Mouse (Mus musculus) G1E (cell line): ENCODE results near the gene Actg1. TPM values are rescaled to one million over a fixed set of nuclear protein-coding genes. Genes with fewer than 3 reads are reported as not detected.
"Not testable (repeated sequence)": the region's sequence is repeated elsewhere in the genome, so short reads cannot be mapped to it uniquely, and the experiment has no call there.

ENCODE experiments used
- ATAC-seq: 2 replicates; pipeline ENCODE4 v1.8.0; 2016; ENCODE audit warnings: mild to moderate bottlenecking; ENCODE audit not compliant: insufficient number of reproducible peaks, poor library complexity, low FRiP score, severe bottlenecking; ENCODE audit errors: extremely low read depth
- DNase-seq: peaks from one replicate; pipeline ENCODE4 v3.0.0; 2012; ENCODE audit warnings: low spot score
- H3K27me3 ChIP-seq: 2 replicates; pipeline ENCODE4 v1.6.1; 2012; ENCODE audit warnings: mild to moderate bottlenecking, low read length, inconsistent platforms; ENCODE audit not compliant: insufficient read depth
- H3K36me3 ChIP-seq: replicated peaks from 2 replicates; pipeline ENCODE3; 2012; ENCODE audit warnings: mild to moderate bottlenecking, inconsistent platforms
- H3K4me1 ChIP-seq: 2 replicates; pipeline ENCODE4 v1.6.1; 2012; ENCODE audit warnings: low read depth, low read length, inconsistent platforms, mixed read lengths; ENCODE audit not compliant: insufficient read depth
- H3K4me3 ChIP-seq: 2 replicates; pipeline ENCODE4 v1.5.1; 2012; ENCODE audit warnings: low read depth, mild to moderate bottlenecking, inconsistent platforms, low read length, moderate library complexity, mixed read lengths
- H3K9me3 ChIP-seq: replicated peaks from 2 replicates; pipeline ENCODE4 v1.6.1; 2012; ENCODE audit warnings: inconsistent platforms
- CTCF ChIP-seq: IDR thresholded peaks from 2 replicates; pipeline ENCODE4 v1.5.1; 2012; ENCODE audit warnings: low read depth, low read length, inconsistent platforms, mixed read lengths
- GATA1 ChIP-seq: IDR thresholded peaks from 2 replicates; pipeline ENCODE4 v1.6.1; 2012; ENCODE audit warnings: borderline replicate concordance, low read length, inconsistent platforms, mixed read lengths
- GATA2 ChIP-seq: IDR thresholded peaks from 2 replicates; pipeline ENCODE4 v1.6.1; 2012; ENCODE audit warnings: low read depth, low read length, inconsistent platforms, borderline replicate concordance
- POLR2AphosphoS5 ChIP-seq: IDR thresholded peaks from 2 replicates; pipeline ENCODE4 v1.6.1; 2012; ENCODE audit warnings: low read depth, low read length, inconsistent platforms; ENCODE audit not compliant: insufficient replicate concordance
- TAL1 ChIP-seq: conservative IDR thresholded peaks from 2 replicates; pipeline ENCODE4 v1.6.1; 2012; ENCODE audit warnings: low read depth, low read length, inconsistent platforms, mixed read lengths
- polyA plus RNA-seq: library from polyadenylated mRNA; stranded (reverse); fragments of >175 nt; gene quantifications from 2 replicates; pipeline ENCODE4 v1.2.3, GENCODE M21; 2012
- total RNA-seq, 2 experiments: library from RNA; stranded (forward) in 1 of 2; stranded (reverse) in 1 of 2; fragments of 200-1000 nt in 1 of 2; fragments of >200 nt in 1 of 2; fragmentation: Nextera tagmentation in 1 of 2; gene quantifications; 2 replicates each; pipeline ENCODE4 v1.2.3; 2014 to 2017

Gene Actg1
- total and polyA plus RNA-seq, 3 experiments: 112 to 179 (median 155) TPM

GRCm38 (mm10) chr11:120351250-120352092, 3.1 kb upstream of the Actg1 start:
- no peak for ATAC-seq
- no peak for TF ChIP-seq GATA2
- no peak for TF ChIP-seq CTCF
- no peak for TF ChIP-seq GATA1
- TF ChIP-seq TAL1: no peak
- no peak for DNase-seq
- H3K4me1 ChIP-seq: peaks cover 78% of the 10 kb centered on the region
- H3K27me3 ChIP-seq: peaks cover 37% of the 10 kb centered on the region
- no peaks in the 10 kb centered on the region for H3K9me3 ChIP-seq
- peaks cover 8% of the 10 kb centered on the region for H3K36me3 ChIP-seq
- no peak overlapping the region for H3K4me3 ChIP-seq

- no peak for TF ChIP-seq GATA1
- no peak for TF ChIP-seq TAL1
- TF ChIP-seq POLR2AphosphoS5: no peak
- no peak for TF ChIP-seq GATA2
- no peak for TF ChIP-seq CTCF
- Histone ChIP-seq H3K9me3 (no peaks in the 10 kb centered on the region), H3K27me3 (peaks cover 37% of the 10 kb centered on the region), H3K4me1 (peaks cover 79% of the 10 kb centered on the region), H3K4me3 (no peak overlapping the region), H3K36me3 (peaks cover 11% of the 10 kb centered on the region)
- no peak for ATAC-seq
- no peak for DNase-seq
Observed at GRCm38 (mm10) chr11:120350711-120351110, 2.4 kb upstream of the Actg1 start.

DNA sequence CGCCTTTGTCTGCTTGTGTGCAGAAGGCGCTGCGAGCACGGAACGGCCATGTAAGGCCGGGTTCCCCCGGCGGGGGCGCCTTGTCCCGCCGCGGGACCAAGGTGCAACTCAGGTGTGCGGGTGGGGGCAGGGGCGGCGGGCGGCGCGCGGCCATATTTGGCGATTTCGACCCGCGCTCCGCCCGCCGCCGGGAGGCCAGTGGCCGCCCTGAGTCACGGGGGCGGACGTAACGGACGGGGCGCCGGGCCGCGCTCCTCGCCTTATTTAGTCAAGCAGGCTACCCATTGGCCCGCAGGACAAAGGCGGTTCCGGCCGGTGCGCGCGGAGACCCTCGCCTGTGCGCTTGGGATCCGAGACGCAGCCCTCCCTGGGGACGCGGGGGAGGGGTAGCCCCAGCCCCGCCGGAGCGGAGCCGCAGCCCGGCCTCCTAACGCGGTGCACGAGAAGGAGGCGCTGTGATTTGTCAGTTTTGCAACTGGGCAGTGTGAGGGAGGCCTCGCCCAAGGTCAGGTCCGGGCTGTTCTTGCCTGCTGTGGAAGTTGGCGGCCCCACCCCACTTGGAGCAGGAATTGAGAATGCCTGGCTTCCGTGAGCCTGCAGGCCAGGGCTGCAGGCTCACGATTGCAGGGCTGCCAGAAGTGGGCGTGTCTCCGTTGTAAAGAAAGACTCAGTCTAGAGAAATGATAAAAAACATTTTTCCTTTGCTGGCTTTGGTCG, 1.8 kb upstream of the Actg1 start:
- peak overlapping the region; percentile 83 for H3K4me3 ChIP-seq
- ATAC-seq (no peak), DNase-seq (peak; percentile 38)
- peaks cover 14% of the 10 kb centered on the region for H3K36me3 ChIP-seq
- peaks cover 73% of the 10 kb centered on the region for H3K4me1 ChIP-seq
- TF ChIP-seq TAL1 (no peak), GATA2 (no peak), GATA1 (no peak), POLR2AphosphoS5 (no peak), CTCF (no peak)
- H3K27me3 ChIP-seq: peaks cover 37% of the 10 kb centered on the region
- no peaks in the 10 kb centered on the region for H3K9me3 ChIP-seq

GRCm38 (mm10) chr11:120349371-120349985, 1.1 kb upstream of the Actg1 start:
- no peak for ATAC-seq
- H3K27me3 ChIP-seq: peaks cover 37% of the 10 kb centered on the region
- DNase-seq: no peak

DNA sequence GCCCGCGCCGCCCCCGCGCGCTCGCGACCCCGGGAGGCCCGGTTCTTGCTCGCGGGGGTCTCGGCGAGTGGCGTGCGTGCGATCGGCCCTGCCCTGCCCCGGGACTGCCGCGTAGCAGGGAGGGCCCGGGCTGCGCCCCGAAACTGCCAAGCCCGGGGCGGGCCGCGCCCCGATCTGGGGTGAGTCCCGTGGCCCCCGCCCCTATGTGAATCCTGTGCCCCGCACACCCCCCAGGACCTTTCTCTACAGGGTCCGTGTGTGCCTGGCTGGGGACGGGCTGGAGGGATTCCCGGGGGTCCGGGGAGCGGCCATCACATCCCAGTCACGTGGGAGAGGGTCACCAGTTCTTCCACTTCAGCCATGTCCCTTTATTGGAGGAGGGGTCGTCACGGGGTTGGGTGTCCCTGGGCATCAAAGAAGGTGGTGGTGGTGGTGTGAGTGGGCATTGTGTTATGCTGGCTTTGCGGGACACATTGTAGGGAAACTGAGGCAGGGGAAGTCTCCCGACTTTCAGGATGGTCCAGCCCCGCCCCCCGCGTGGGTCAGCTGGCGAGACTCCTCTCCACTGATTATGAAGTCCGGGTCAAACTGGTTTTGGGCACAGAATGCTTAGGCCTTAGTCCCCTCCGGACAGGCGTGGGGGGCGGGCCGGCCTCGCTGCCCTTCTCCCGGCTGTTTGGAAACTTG, 485 bp upstream of the Actg1 start:
- H3K27me3 ChIP-seq: peaks cover 37% of the 10 kb centered on the region
- no peaks in the 10 kb centered on the region for H3K9me3 ChIP-seq
- H3K4me1 ChIP-seq: peaks cover 61% of the 10 kb centered on the region
- peak overlapping the region; percentile 83 for H3K4me3 ChIP-seq
- no peak for DNase-seq
- H3K36me3 ChIP-seq: peaks cover 18% of the 10 kb centered on the region
- TF ChIP-seq CTCF (no peak), POLR2AphosphoS5 (no peak), GATA2 (no peak), GATA1 (no peak), TAL1 (no peak)
- no peak for ATAC-seq

More at GRCm38 (mm10) chr11:120349371-120349985, 1.1 kb upstream of the Actg1 start:
- H3K9me3 ChIP-seq: no peaks in the 10 kb centered on the region
- H3K4me3 ChIP-seq: peak overlapping the region; percentile 83
- no peak for TF ChIP-seq TAL1
- H3K4me1 ChIP-seq: peaks cover 67% of the 10 kb centered on the region
- peaks cover 18% of the 10 kb centered on the region for H3K36me3 ChIP-seq

DNA sequence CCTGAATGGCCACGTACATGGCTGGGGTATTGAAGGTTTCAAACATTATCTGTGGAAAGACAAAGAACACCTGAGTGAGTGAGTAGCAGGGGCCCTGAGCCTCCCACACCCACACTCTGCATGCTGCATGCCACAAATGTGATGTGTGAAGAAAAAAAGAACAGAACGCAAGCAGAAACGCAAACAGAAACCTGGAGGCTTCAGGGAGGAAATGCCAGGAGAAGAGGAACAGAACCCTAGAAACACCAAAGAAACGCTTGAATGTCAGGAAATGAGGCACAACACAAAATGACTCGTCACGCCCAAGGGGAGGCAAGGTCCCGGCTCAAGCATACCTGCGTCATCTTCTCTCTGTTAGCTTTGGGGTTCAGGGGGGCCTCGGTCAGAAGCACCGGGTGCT, 1.0 kb downstream of the Actg1 start:
- H3K4me1 ChIP-seq: peaks cover 47% of the 10 kb centered on the region

DNA sequence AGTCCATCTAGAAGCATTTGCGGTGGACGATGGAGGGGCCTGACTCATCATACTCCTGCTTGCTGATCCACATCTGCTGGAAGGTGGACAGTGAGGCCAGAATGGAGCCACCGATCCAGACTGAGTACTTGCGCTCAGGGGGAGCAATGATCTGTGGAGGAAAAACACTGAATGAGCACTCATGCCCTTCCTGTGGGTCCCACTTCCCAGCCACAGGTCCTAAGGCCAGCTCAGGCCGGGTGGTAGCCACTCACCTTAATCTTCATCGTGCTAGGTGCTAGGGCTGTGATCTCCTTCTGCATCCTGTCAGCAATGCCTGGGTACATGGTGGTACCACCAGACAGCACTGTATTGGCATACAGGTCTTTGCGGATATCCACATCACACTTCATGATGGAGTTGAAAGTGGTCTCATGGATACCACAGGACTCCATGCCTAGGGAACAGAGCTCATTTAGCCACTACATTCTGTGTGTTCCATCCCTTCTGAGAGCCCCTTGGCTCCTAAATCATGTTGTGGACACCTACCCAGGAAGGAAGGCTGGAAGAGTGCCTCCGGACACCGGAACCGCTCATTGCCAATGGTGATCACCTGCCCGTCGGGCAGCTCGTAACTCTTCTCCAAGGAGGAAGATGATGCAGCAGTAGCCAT, 1.8 kb downstream of the Actg1 start:
- DNase-seq: not testable (repeated sequence)
- H3K4me1 ChIP-seq: peaks cover 42% of the 10 kb centered on the region

More for the DNA sequence above, 1.0 kb downstream of the Actg1 start:
- ATAC-seq (no peak), DNase-seq (no peak)
- Histone ChIP-seq H3K36me3 (peaks cover 18% of the 10 kb centered on the region), H3K9me3 (no peaks in the 10 kb centered on the region), H3K27me3 (peaks cover 32% of the 10 kb centered on the region), H3K4me3 (peak overlapping the region; percentile 83; the same call in 1 of the 2 replicates)
- no peak for TF ChIP-seq GATA2
- no peak for TF ChIP-seq GATA1
- TF ChIP-seq CTCF: no peak

More for the DNA sequence above, 1.8 kb downstream of the Actg1 start:
- ATAC-seq, H3K4me3 ChIP-seq, H3K9me3 ChIP-seq: not testable (repeated sequence)
- Histone ChIP-seq H3K27me3 (peaks cover 26% of the 10 kb centered on the region), H3K36me3 (peaks cover 18% of the 10 kb centered on the region)
